Mouse (Mus musculus) myocyte (in vitro differentiated cells): ENCODE data around the gene Lasp1.
A peak's percentile ranks its signal among the peaks of the same experiment; 100 is the strongest.

Experiments
- CEBPB ChIP-seq: IDR thresholded peaks from 2 replicates; pipeline ENCODE4 v1.6.1; 2011; ENCODE audit warnings: mild to moderate bottlenecking, moderate library complexity; ENCODE audit not compliant: poor library complexity, insufficient read depth, severe bottlenecking
- E2F4 ChIP-seq: IDR thresholded peaks from one replicate; pipeline ENCODE4 v1.6.1; 2011; ENCODE audit warnings: mild to moderate bottlenecking, control low read depth, moderate library complexity; ENCODE audit not compliant: insufficient read depth
- MAX ChIP-seq: IDR thresholded peaks from one replicate; pipeline ENCODE4 v1.6.1; 2011; ENCODE audit warnings: low read depth, mild to moderate bottlenecking, control low read depth
- MYOD1 ChIP-seq, 3 experiments: IDR thresholded peaks; one replicate each; pipeline ENCODE4 v1.6.1; 2011; ENCODE audit warnings: control low read depth in 2 of 3, low read depth in 2 of 3, mild to moderate bottlenecking in 2 of 3, moderate library complexity in 1 of 3; ENCODE audit not compliant: insufficient read length in 2 of 3, control insufficient read depth in 1 of 3
- MYOG ChIP-seq, 3 experiments: IDR thresholded peaks; one replicate each; pipeline ENCODE4 v1.6.1; 2011; ENCODE audit warnings: control low read depth in 2 of 3, low read depth in 2 of 3, mild to moderate bottlenecking in 2 of 3; ENCODE audit not compliant: insufficient read length in 2 of 3, control insufficient read depth in 1 of 3, insufficient read depth in 1 of 3
- POLR2A ChIP-seq: IDR thresholded peaks from one replicate; pipeline ENCODE4 v1.6.1; 2011; ENCODE audit warnings: low read depth, mild to moderate bottlenecking, control low read depth, moderate library complexity; ENCODE audit not compliant: insufficient read length
- POLR2AphosphoS2 ChIP-seq: IDR thresholded peaks from one replicate; pipeline ENCODE4 v1.6.1; 2011; ENCODE audit warnings: low read depth, control low read depth; ENCODE audit not compliant: insufficient read length
- REST ChIP-seq: IDR thresholded peaks from one replicate; pipeline ENCODE4 v1.6.1; 2011; ENCODE audit warnings: mild to moderate bottlenecking, control low read depth, moderate library complexity; ENCODE audit not compliant: insufficient read depth, insufficient read length
- TCF12 ChIP-seq: IDR thresholded peaks from one replicate; pipeline ENCODE4 v1.6.1; 2011; ENCODE audit warnings: mild to moderate bottlenecking, control low read depth; ENCODE audit not compliant: poor library complexity, insufficient read depth, severe bottlenecking
- USF1 ChIP-seq: IDR thresholded peaks from one replicate; pipeline ENCODE4 v1.6.1; 2011; ENCODE audit warnings: low read depth, mild to moderate bottlenecking, control low read depth, moderate library complexity

DNA sequence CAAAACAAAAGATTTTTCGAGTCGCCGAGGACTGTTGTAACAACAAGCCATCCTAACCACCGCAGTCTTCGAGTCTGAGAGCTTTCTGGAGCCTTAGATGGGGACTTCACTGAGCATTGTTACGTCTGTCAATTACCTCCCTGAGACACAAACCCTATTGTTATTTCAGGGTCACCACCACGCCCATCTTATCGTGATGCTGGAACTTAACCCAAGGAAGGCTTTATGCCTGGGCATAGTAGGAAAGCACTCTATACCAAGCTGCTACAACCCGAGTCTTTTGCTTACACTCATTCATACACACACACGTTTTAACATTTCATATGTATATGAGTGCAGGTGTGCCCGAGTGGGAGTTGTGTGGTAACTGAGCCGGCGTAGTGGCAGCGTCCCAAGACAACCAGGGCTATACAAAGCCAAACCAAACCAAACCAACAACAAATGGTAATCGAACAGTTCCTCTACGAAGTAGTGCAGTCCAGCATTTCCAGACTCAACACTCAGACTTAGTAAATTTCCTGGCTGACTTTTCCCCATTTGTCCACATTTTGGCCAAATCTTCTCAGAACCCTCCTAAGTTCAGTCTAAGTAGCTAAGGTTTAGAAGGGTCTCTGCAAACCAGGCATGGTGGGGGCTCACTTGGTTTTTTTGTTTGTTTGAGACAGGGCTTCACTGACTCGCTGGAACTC, 22.8 kb upstream of the Lasp1 start, which contains the start of gene 1700001P01Rik:
- TF ChIP-seq POLR2AphosphoS2 (peak; percentile 56), POLR2A (peak; percentile 2), REST (no peak), MAX (no peak), TCF12 (no peak), USF1 (no peak), MYOG (IDR thresholded peaks at IDR 0.05; ENCODE audit: control insufficient read depth in 1 of 3, insufficient read depth in 1 of 3, insufficient read length in 2 of 3, low read depth in 2 of 3) (no peak), MYOD1 (IDR thresholded peaks at IDR 0.05; ENCODE audit: control insufficient read depth in 1 of 3, insufficient read length in 2 of 3, low read depth in 2 of 3) (no peak), E2F4 (no peak), CEBPB (no peak)
